Mouse (Mus musculus) embryo, embryonic 9.5 days (tissue): Measurements from ENCODE around the gene Gm49333.
A peak's percentile ranks its signal among the peaks of the same experiment; 100 is the strongest.
"Not testable (repeated sequence)": the region's sequence is repeated elsewhere in the genome, so short reads cannot be mapped to it uniquely, and the experiment has no call there.

Experiments used
- DNase-seq: peaks from one replicate; pipeline ENCODE4 v3.0.0-alpha.2; 2017; ENCODE audit errors: extremely low spot score

Gm49333 gene

DNA sequence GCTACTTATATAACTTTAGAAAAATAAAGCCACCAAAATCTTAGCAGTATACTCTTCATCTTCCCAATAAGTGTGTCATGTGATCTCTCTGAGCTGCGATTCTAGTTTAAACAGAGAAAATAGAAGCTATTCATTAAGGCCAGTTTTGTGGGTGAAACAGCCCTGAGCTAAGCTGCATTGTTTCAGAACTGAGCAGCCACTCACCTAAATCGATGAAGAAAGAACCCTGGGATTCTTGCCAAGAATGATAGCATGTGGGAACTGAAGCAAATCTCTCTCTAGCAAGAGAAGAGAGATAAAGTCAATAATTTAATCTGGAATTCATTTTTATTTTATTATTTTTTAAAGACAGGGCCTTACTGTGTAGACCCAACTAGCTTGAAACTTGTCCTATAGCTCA, 11.8 kb downstream of the Gm49333 start:
- no peak for DNase-seq

DNA sequence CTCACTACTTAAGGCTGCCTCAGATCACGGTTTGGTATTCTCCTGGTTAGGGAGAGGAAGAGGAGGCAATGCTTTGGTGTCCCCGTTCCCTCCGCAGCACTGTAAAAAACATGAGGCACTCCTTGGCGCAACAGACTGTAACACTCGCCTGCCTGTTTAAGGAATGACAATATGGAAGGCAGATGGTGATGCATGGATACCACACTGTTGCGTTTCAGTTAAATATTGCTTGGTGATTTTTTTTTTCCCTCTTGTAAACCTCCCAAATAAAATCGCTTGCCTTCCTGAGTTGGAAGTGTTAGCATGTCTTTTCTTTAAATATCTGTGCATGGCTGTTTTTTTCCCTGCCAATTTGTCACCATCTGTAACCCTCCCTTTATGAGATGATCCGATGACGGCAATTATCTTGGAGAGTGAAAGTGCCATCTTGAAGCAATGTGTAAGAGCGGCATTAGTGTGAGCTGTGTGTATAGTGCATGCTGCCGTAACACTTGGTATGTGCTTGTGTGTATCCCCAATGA, 17.5 kb downstream of the Gm49333 start:
- no peak for DNase-seq

DNA sequence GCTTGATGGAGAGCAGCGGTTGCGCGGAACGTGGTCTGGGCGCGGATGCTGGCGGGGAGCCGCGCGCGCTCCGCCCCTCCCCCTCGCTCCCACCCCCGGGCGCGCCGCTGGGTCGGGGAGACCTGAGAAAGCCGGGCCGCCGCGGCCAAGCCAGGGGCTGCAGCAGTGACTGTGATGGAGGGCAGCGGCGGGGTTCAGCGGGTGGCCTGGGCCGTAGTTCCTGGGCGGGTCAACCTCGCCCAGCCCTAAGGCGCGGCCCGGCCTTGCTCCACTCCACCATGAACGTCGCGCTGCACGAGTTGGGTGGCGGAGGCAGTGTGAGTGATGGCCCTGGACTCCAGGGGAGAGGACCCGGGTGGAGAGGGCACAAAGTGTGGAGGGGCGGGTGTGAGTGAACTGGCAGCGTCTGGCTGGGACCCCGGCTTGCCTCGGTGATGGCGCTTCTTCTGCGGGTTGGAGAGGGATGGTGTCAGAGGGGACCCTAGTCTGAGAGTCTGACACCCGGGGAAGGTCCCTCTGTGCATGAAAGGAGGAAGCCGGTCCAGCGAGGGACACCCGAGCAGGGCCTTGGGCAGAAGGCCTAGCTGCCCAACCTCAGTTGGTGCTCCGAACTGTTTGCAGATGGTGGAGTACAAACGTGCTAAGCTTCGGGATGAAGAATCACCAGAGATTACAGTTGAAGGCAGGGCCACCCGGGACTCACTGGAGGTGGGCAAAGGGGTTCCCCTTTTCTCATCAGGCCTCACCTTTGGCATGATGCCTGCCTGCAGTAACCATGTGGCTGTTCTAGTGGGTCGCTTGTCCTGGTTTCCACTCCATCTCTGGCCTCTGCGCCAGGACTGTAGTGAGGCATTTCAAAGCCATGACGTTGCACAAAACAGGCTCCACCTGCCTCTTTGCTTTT, 18.6 kb downstream of the Gm49333 start, which contains the start of gene Ece2:
Gene Ece2, plus strand, starts transcription at position 98 of the 904 bp plus-strand sequence.
- peak; percentile 49 for DNase-seq

DNA sequence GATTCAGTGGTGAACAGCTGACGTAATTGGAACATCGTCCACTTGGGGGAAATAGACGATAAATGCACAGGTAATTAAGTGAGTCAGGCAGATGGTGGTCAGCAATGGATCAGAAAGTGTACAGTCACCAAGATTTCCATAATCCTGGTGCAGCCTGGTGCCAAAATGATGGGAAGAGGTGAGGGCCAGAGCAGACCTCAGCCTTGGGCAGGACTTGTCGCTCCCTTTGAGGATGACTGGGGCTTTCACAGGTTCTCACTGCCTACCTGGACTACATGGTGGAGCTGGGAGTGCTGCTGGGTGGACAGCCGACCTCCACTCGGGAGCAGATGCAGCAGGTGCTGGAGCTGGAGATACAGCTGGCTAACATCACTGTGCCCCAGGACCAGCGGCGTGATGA, 26.0 kb downstream of the Gm49333 start:
- DNase-seq = no peak

DNA sequence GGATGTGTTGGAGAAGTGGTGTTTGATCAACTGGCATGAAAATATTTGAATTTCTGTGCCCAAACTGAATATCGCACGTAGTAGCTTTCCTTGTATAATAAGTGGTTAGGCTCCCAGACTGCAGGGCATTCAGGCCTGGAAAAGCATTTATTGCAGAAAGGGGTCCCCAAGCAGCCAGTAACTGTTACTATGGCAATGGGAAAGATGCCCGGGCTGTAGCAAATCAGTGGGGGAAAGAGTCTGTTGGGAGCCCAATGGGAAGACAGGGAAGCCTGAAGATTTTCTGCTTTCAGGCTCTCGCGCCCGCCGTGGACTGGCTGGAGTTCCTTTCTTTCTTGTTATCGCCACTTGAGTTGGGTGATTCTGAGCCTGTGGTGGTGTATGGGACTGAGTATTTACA, 27.0 kb downstream of the Gm49333 start:
- DNase-seq = no peak

DNA sequence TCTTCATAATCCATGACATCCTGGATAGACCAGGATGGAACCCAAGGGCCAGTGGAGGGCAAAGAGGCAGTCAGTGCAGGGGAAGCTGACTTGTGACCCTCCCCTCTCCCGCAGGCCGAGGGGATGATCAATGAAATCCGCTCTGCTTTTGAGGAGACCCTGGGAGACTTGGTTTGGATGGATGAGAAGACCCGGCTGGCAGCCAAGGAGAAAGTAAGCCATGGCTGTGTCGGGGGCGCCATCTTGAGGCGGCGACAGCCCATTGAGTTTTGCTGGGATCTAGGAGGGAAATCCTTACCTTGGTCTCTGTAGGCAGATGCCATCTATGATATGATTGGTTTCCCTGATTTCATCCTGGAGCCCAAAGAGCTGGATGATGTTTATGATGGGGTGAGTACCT, 30.8 kb downstream of the Gm49333 start:
- DNase-seq = peak; percentile 74

DNA sequence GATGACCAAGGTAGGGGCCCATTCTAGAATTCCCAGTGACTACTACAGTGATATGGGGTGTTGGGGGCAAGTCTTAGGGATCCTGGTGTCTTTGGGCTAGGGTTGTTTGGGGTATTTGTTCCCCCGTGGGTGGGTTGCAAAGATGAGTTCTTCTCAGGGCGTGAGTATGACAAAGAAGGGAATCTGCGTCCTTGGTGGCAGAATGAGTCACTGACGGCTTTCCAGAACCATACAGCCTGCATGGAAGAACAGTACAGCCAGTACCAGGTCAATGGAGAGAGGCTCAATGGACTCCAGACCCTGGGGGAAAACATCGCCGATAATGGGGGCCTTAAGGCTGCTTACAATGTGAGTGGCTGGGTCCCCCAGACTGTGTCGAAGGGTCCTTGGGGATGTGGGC, 32.5 kb downstream of the Gm49333 start:
- DNase-seq = no peak

DNA sequence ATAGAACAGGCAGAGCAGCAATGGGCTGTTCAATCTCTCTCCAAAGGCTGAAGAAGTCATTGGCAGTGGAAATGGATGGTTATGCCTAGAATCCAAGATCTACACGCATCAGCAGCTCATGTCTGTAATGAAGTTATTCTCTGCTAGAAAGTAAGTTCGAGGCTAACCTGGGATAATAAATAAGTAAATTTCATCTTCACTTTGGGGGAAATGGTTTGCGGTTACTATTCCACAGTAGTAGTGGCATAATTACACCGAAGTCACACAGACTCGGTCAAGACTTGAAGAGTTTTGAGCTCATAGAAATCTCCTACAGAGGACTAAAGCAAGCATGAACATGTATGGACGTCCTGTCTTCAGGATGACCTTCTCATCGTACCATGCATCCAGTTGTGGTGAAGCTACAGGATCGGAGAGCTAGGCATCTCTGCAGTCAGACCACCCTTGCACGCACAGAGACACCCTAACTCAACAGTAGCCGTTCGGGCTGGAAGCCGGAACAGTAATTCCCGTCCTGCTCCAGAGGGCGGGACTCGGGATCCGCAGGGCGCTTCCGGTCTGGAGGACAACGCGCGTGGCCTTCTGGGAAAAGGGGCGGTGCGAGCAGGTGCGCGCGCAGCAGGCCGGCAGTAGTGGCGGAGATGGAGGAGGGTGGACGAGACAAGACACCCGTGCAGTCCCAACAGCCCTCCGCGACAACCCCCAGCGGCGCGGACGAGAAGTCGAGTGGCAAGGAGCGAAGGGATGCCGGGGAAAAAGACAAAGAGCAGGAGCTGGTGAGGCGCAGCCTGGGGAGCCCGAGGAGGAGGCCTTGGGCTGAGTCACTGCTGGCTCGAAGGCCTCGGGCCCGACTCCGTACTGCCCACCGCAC, 39.9 kb downstream of the Gm49333 start, which contains the start of gene Psmd2:
Gene Psmd2, plus strand, starts transcription at position 577 of the 871 bp plus-strand sequence.
- DNase-seq = peak; percentile 96

DNA sequence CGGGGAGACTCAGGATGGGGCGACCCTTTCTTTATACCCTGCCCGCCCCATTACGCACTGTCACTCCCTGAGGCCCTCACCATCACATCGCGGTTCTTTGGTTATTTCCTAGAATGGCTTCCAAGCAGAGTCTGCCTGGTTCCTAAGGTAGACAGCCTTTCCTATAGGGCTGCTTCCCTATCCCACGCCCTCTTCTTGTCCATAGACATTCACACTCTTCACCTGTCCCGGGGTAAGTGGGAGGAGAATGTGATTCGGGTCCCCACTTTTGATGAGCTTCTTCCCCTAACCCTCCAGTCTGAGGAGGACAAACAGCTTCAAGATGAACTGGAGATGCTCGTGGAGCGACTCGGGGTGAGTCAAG, 40.5 kb downstream of the Gm49333 start:
- no peak for DNase-seq

DNA sequence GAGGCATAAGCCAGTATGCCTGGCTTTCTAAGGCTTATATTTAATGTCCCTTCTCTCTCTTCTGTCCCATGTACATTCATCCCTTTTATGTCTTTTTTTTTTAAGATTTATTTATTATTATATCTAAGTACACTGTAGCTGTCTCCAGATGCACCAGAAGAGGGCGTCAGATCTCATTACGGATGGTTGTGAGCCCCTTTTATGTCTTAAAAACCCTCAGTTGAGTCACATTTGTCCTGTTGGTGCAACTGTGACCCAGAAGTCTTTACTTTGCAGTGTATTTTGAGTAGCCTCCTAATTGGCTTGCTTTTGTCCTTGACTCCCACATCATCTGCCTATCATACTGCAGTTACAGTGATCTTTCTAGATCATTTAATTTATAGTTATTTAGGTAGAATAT, 41.9 kb downstream of the Gm49333 start:
- no peak for DNase-seq

DNA sequence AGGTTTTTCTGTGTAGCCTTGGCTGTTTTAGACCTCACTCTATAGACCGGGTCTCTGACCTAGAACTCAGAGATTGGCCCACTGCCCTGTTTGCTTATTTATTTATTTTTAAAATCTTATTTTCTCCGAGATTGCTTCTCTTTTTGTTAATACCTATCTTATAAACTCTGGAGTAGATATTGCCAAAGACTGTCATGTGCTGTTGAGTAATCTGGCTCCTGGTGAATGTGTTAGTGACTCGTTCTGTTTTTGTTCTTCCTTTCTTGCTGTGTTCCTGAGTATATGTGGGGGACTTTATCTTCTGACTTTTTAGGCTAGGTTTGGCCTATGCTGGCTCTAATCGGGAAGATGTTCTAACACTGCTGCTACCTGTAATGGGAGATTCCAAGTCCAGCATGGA, 46.3 kb downstream of the Gm49333 start:
- DNase-seq = no peak

DNA sequence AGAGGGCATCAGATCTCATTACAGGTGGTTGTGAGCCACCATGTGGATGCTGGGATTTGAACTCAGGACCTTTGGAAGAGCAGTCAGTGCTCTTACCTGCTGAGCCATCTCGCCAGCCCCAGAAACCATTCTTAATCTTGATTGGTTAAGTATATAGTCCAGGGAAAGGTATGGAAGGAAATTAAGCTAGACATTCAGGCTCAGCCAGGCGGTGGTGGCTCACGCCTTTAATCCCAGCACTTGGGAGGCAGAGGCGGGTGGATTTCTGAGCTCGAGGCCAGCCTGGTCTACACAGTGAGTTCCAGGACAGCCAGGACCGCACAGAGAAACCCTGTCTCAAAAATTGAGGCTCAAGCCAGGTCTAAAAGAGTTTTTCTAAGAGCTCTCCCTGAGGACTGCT, 56.6 kb downstream of the Gm49333 start, which contains the start of gene Eif4g1:
Gene Eif4g1, plus strand, starts transcription at position 301 of the 400 bp plus-strand sequence.
- DNase-seq = not testable (repeated sequence)

DNA sequence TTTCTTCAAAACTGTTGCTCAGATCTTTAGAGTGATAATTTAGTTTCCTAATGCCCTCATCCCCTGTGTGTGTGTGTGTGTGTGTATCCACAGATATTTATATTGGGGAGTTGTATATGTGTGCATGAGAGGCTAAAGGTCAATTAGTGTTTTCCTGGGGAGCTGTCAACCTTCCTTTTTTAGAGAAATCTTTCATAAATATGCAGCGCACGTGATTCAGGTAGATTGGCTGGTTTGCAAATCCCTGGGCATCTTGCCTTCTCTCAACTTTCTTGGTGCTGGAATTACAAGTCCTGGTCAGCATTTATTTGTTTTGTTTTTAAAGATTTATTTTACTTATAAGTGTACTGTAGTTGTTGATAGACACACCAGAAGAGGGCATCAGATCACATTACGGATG, 58.9 kb downstream of the Gm49333 start:
- no peak for DNase-seq

DNA sequence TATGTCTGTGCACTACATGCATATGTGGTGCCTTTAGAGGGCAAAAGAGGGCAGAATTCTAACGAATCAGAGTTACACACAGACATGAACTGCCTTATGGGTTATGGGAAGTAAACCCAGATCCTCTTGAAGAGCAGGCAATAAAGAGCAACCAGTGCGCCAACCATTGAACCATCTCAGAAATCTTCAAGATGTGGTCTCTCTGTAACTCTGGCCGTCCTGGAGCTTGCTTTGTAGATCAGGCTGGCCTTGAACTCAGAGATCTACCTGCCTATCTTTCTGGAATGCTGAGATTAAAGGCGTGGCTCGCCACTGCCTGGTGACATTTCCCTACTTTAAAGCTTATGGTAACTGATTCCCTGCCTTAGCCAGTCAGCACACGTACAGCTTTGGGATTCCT, 60.5 kb downstream of the Gm49333 start:
- no peak for DNase-seq

DNA sequence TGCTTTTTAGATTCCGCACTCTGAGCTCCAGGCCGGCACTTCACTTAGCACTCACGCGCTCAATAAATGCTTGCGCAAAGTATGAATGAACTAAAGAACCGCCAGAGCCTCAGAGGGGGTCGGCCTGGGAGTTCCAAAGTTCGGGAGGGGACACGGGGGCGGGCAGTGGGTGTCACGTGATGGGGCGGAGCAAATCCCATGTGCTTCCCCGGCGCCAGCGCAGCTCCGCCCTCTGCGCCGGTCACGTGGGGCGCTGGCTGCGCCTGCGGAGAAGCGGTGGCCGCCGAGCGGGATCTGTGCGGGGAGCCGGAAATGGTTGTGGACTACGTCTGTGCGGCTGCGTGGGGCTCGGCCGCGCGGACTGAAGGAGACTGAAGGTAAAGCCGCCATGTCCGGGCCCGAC, 61.1 kb downstream of the Gm49333 start:
- peak; percentile 96 for DNase-seq

DNA sequence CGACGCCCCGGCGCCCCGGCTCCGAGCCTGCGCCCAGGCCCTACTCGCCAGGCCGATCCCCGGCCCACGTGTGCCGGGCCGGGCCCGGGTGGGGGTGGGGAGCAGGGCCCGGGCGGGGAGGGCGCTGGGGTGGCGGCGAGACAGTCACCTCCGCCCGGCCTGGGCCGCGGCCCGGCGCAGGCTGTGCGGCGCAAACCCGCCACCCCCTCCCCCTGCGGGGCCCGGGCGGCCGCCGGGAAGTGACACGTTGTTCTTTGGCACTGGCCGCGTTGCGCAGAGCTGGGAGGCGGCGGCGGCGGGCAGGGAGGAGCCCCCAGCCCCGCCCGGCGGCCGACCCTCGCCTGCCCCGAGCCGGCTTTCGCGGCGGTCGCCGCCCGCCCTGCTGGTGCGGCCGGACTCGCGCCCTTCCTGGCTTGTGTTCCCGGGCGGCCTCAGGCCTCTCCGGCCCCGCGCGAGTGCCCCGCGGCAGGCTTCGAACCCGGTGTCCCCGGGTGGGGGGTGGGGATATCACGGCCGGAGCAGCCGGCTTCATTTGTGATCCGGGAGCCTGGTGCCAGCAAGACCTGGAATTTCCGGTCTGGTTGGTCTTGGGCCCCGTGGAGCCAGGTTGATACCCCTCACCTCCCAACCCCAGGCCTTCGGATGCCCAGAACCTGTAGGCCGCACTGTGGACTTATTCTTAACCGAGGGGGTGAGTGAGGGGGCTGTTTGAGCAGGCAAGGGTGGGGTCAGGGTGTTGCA, 61.7 kb downstream of the Gm49333 start:
- no peak for DNase-seq

DNA sequence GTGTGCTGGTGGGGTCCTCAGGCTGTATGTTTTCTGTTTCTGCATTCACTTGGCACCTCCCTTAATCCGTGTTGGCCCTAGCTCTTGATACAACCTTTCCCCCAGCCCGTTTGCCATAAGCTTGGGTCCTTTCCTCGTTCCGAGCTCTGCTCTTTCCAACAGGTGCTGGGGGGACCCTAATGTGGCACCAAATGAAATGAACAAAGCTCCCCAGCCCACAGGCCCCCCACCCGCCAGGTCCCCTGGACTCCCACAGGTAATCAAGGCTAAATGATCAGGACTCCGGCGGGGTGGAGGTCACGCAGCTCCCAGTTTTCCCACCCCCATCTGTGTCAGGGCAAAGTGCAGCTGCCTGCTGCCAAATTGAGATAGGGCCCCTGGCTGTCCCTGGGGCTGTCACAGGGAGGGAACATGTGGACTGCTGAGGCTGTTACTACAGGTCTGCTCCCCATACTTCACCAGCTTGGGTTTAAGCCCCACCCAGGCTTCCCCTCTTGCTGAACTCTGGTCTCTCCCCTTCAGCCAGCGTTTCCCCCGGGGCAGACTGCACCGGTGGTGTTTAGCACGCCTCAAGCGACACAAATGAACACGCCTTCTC, 62.4 kb downstream of the Gm49333 start:
- peak; percentile 14 for DNase-seq

DNA sequence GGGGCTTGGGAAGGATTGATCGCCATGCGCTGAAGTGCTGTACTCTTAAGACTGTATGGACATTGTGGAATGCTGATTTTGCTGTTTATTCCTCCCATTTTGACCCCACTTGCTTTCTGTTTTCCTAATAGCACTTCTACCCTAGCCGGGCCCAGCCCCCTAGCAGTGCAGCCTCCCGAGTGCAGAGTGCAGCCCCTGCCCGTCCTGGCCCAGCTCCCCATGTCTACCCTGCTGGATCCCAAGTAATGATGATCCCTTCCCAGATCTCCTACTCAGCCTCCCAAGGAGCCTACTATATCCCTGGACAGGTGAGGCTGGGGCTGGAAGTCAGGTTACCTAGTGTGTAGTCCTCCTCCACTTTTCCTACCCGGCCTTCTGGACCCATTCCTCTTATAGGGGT, 63.8 kb downstream of the Gm49333 start:
- no peak for DNase-seq

DNA sequence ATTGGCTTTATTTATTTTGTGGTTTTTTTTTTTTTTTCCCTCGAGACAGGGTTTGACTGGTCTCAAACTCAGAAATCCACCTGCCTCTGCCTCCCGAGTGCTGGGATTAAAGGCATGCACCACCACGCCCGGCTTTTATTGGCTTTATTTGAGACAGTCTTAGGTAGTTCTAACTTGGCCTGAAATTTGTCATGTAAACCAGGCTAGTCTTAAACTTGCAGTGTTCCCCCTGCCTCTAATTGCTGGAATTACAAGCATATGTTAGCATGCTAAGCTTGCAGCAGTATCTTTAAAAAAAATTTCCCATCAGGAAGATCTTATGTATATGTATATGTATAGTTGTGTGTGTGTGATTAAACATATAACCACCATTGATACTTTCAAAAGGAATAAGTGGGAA, 65.3 kb downstream of the Gm49333 start:
- no peak for DNase-seq

DNA sequence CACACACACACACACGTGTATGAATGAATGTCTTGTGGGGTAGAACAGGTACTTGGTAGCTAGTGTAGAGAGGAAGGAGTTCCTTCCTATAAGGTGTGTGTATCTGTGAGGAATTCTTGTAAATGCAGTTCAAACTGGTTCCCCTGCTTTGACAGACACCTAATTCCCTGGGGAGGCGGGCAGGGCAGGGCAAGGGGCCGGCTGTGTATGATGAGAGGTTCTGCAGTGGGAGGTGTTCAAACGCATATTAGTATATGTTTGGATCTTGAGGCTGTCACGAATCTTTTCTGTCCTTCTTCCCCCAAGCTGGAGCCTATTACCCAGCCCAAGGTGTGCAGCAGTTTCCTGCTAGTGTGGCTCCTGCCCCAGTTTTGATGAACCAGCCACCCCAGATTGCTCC, 66.0 kb downstream of the Gm49333 start:
- DNase-seq = no peak

DNA sequence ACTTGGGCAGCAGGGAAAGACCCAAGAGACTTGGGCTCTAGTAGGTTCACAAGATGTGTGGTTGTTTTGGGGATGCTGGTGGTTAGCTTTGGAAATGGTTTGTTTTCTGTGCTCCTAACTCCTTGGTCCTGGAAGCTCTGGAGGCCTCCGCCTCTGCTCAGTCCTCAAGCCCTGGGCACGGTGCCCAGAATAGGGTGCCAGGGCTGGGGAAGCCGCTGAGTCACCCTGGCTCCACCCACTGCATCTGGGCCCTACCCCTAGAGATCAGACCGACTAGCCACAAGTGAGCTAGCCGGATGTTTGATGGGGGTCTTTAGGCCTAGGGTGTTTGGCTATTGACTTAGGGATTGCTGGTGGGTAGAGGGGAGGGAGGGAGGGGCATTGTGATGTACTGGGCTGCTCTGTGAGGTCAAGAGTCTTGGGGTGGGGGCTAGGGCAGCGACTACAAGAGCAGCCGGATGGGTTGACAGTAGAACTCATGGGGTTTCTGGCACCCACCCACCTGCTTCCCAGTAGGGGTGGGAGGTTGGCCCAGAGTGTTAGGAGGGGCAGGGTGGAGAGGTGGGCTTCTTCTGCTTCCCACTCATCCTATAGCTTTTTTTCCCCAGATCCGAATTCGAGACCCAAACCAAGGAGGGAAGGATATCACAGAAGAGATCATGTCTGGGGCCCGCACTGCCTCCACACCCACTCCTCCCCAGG, 66.7 kb downstream of the Gm49333 start:
- no peak for DNase-seq
